Mouse (Mus musculus) layer of hippocampus, adult 2 months (tissue): ENCODE results near the gene Grk5. TPM values are rescaled to one million over a fixed set of nuclear protein-coding genes. Genes with fewer than 3 reads are reported as not detected.
"Not testable (repeated sequence)": the region's sequence is repeated elsewhere in the genome, so short reads cannot be mapped to it uniquely, and the experiment has no call there.

ENCODE experiments used
- DNase-seq, 2 experiments: peaks; one replicate each; pipeline ENCODE4 v3.0.0; 2022; ENCODE audit warnings: low spot score in 2 of 2
- H3K27ac ChIP-seq: fragments of 200-600 bp; 2 replicates; pipeline ENCODE4 v1.8.1; 2022
- H3K4me3 ChIP-seq: fragments of 200-600 bp; 2 replicates; pipeline ENCODE4 v1.8.1; 2022; ENCODE audit warnings: mild to moderate bottlenecking
- CTCF ChIP-seq: fragments of 200-600 bp; conservative IDR thresholded peaks from 2 replicates; pipeline ENCODE4 v1.8.1; 2022; ENCODE audit warnings: antibody characterized with exemption, mild to moderate bottlenecking, moderate library complexity
- long read RNA-seq, 2 experiments: library from polyadenylated mRNA; stranded (forward); transcript quantifications; one replicate each; pipeline ENCODE4 v2.0.0; 2021; ENCODE audit warnings: borderline mapping rate in 2 of 2
- total RNA-seq, 2 experiments: library from RNA; stranded (reverse); gene quantifications; 2 replicates each; pipeline ENCODE4 v1.2.3; 2021

Gene Grk5
- total RNA-seq: 10 to 100 TPM; 10.4 to 11.5 TPM
- long read RNA-seq, experiment 1, full-length matches to known transcripts: 2 of 3 reads
- long read RNA-seq, experiment 1, partial matches to known transcripts: 0 of 3 reads
- long read RNA-seq, experiment 1, other reads (novel, unspliced or antisense): 1 of 3 reads
- long read RNA-seq, experiment 2, full-length matches to known transcripts: 2 of 5 reads
- long read RNA-seq, experiment 2, partial matches to known transcripts: 2 of 5 reads
- long read RNA-seq, experiment 2, other reads (novel, unspliced or antisense): 1 of 5 reads

GRCm38 (mm10) chr19:60889714-60890315, at the start of gene Grk5:
TSS of gene Grk5 (plus strand) at chr19:60889749.
- Histone ChIP-seq H3K4me3 (peak within 1 kb of the TSS; percentile 100), H3K27ac (peak within 1 kb of the TSS; percentile 95)
- peak; percentile 95 to 96 for DNase-seq
- peak; percentile 94 for TF ChIP-seq CTCF

GRCm38 (mm10) chr19:60843324-60843723, 46.2 kb upstream of the Grk5 start:
- no peak overlapping the region for H3K4me3 ChIP-seq
- DNase-seq: no peak
- TF ChIP-seq CTCF: no peak
- H3K27ac ChIP-seq: no peak overlapping the region

GRCm38 (mm10) chr19:60845731-60846130, 43.8 kb upstream of the Grk5 start:
- no peak overlapping the region for H3K27ac ChIP-seq
- no peak for TF ChIP-seq CTCF
- no peak overlapping the region for H3K4me3 ChIP-seq
- no peak for DNase-seq

GRCm38 (mm10) chr19:60860868-60861700, 28.5 kb upstream of the Grk5 start, which contains the start of gene Sfxn4:
TSS of gene Sfxn4 (minus strand) at chr19:60861479.
- 0 out of 2 replicates have a peak, but pooled peaks have one; percentile 6 for TF ChIP-seq CTCF
- peak within 1 kb of the TSS; percentile 87 for H3K27ac ChIP-seq
- peak; percentile 87 to 94 for DNase-seq

GRCm38 (mm10) chr19:60866169-60866568, 23.4 kb upstream of the Grk5 start:
- H3K27ac ChIP-seq, H3K4me3 ChIP-seq, DNase-seq: not testable (repeated sequence)

More at GRCm38 (mm10) chr19:60860868-60861700, 28.5 kb upstream of the Grk5 start, which contains the start of gene Sfxn4:
- peak within 1 kb of the TSS; percentile 64 for H3K4me3 ChIP-seq

- no peak overlapping the region for H3K4me3 ChIP-seq
- TF ChIP-seq CTCF: peak; percentile 70
- DNase-seq: no peak
- no peak overlapping the region for H3K27ac ChIP-seq
These were observed 19.1 kb upstream of the Grk5 start for GRCm38 (mm10) chr19:60870489-60870888.

GRCm38 (mm10) chr19:60871366-60871765, 18.2 kb upstream of the Grk5 start:
- Histone ChIP-seq H3K27ac (no peak overlapping the region), H3K4me3 (no peak overlapping the region)
- TF ChIP-seq CTCF: no peak
- no peak for DNase-seq

GRCm38 (mm10) chr19:60872272-60872671, 17.3 kb upstream of the Grk5 start:
- no peak overlapping the region for H3K4me3 ChIP-seq
- no peak for TF ChIP-seq CTCF
- H3K27ac ChIP-seq: no peak overlapping the region
- no peak for DNase-seq

- DNase-seq: no peak
- peak overlapping the region; percentile 86 for H3K4me3 ChIP-seq
- H3K27ac ChIP-seq: peak overlapping the region; percentile 12; the same call in 1 of the 2 replicates
- no peak for TF ChIP-seq CTCF
These were observed 16.0 kb upstream of the Grk5 start for GRCm38 (mm10) chr19:60873501-60873900.

- peak; percentile 33 for TF ChIP-seq CTCF
- H3K27ac ChIP-seq: peak within 1 kb of the TSS; percentile 88
- peak within 1 kb of the TSS; percentile 86 for H3K4me3 ChIP-seq
- peak; percentile 95 to 96 for DNase-seq
These were observed 15.4 kb upstream of the Grk5 start, which contains the start of gene Prdx3 for GRCm38 (mm10) chr19:60874064-60874694. TSS of gene Prdx3 (minus strand) at chr19:60874556.

GRCm38 (mm10) chr19:60883129-60883528, 6.4 kb upstream of the Grk5 start:
- H3K27ac ChIP-seq: no peak overlapping the region
- peak; percentile 31 to 42 for DNase-seq
- no peak overlapping the region for H3K4me3 ChIP-seq
- TF ChIP-seq CTCF: peak; percentile 92

GRCm38 (mm10) chr19:60887637-60888036, 1.9 kb upstream of the Grk5 start:
- Histone ChIP-seq H3K27ac (no peak overlapping the region), H3K4me3 (no peak overlapping the region)
- no peak for DNase-seq
- TF ChIP-seq CTCF: no peak
